Mouse (Mus musculus): ENCODE measurements around the gene Cnfn.

The Cnfn gene

GRCm38 (mm10) chr7:25390054-25390770, 20.7 kb upstream of the Cnfn start:
- DNase-seq (ENCODE audit: low spot score), result peak; percentile 67

GRCm38 (mm10) chr7:25388916-25389315, 19.4 kb upstream of the Cnfn start:
- DNase-seq (ENCODE audit: low spot score), result no peak

- DNase-seq (ENCODE audit: low spot score), result no peak
Observed at GRCm38 (mm10) chr7:25387811-25388440, 18.4 kb upstream of the Cnfn start.

DNA sequence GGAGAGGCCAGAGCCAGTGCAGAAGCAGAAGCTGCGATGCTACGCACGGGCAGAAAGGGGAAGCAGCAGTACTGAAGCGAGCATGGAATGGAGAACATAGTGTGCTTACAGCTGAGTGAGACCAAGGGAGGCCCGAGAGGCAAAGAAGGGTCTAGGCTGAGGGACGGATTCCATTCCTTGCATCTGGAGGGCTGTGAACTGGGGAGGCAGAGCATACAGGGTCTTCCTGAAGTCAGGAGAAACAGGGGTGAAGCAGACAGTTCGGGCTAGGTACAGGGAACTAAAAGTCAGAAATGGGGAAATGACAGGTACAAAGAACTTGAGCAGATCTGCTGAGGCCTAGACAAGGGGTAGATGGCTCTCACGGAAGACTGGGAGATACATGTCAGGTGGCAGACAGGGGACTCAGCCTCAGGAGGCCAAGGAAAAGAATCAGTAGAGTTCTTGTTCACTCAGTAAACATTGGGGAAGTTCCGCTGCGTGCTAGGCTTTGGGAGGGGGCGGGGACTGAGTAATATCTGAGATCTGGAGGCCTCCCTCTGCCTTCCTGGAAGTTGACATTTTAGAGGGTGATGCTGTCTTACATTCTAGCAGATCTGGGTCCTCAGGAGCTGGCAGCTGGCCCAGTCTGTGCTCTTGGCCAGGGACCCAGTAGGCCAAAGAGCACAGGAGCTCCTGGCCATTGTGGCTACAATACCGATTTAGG, 16.5 kb upstream of the Cnfn start:
- peak; percentile 60 for DNase-seq (ENCODE audit: low spot score)

DNA sequence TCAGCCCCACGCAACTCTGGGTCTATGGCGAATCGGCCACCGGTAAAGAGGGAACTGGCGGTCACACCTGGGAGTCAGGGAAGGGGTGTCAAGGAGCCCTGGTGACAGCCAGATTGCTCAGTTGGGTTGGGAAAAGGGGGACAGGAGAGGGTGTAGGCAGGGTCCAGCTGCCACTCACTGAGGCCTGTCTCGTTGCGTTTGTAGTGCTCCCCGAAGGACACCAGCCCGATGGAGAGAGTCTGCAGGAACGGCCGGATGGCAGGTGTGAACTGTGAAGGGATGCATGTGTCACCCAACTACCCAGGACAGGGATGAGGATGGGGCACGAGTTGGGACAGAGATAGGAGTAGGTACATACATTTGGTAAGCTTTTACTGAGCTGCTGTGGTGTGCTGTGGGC, 15.7 kb upstream of the Cnfn start:
- no peak for DNase-seq (ENCODE audit: low spot score)

DNA sequence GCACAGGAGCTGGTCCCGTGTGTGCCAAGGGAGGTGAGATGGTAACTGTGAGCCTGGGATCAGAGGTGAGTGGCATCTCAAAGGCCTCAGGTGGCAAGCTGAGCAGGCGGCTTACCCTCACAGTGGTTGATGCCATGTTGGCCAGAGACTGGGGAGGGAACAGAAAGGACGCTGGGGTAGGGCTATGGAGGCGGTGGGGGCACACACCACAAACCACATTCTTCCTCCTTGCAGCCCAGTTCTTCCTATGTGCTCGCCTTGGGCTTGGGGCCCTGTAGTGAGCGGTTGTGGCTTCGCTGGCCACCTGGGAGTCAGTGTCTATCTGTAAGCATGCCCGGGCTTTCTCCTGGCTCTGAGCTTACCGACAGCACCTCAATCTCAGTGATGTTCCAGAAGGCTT, 15.3 kb upstream of the Cnfn start:
- no peak for DNase-seq (ENCODE audit: low spot score)

GRCm38 (mm10) chr7:25384318-25384717, 14.8 kb upstream of the Cnfn start:
- no peak for DNase-seq (ENCODE audit: low spot score)

DNA sequence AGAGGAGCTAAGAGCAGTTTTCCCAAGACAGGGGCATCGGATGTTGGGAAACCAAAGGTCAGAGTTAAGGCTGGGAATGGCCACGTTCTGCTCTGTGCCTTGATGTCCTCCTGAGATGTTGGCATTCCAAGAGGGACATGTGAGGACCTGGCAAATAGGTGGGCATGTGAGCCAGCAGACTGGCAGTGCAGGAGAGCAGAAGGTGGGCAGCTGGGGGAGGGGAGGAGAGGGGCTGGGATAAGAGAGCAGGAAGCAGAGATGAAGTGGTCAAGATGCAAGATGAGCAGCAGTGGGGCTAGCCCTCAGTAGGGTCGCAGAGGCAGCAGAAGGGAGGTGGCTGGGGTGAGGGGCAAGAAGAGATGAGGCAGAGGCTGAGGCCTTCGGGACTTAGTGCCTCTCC, 14.4 kb upstream of the Cnfn start:
- no peak for DNase-seq (ENCODE audit: low spot score)

GRCm38 (mm10) chr7:25383385-25383784, 13.9 kb upstream of the Cnfn start:
- DNase-seq (ENCODE audit: low spot score), result no peak

DNA sequence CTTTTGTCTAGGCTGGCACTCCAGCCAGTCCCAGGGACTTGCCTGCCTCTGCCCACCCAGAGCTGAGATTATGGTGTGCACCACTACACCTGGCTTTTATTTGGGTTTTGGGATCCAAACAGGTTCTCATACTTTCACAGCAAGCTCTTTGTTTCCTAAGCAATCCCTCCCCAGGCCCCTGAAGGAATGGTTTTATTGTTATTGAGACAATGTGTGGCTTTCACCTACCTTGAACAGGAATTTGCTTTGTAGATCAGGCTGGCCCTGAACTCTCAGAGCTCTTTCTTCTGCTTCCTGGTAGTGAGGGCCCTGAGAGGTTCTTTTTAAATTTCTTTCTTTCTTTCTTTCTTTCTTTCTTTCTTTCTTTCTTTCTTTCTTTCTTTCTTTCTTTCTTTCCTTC, 13.0 kb upstream of the Cnfn start:
- DNase-seq (ENCODE audit: low spot score), result no peak

- DNase-seq (ENCODE audit: low spot score), result no peak
Observed at GRCm38 (mm10) chr7:25381284-25381680, 11.8 kb upstream of the Cnfn start.

GRCm38 (mm10) chr7:25380392-25381283, 11.1 kb upstream of the Cnfn start:
- no peak for DNase-seq (ENCODE audit: low spot score)

DNA sequence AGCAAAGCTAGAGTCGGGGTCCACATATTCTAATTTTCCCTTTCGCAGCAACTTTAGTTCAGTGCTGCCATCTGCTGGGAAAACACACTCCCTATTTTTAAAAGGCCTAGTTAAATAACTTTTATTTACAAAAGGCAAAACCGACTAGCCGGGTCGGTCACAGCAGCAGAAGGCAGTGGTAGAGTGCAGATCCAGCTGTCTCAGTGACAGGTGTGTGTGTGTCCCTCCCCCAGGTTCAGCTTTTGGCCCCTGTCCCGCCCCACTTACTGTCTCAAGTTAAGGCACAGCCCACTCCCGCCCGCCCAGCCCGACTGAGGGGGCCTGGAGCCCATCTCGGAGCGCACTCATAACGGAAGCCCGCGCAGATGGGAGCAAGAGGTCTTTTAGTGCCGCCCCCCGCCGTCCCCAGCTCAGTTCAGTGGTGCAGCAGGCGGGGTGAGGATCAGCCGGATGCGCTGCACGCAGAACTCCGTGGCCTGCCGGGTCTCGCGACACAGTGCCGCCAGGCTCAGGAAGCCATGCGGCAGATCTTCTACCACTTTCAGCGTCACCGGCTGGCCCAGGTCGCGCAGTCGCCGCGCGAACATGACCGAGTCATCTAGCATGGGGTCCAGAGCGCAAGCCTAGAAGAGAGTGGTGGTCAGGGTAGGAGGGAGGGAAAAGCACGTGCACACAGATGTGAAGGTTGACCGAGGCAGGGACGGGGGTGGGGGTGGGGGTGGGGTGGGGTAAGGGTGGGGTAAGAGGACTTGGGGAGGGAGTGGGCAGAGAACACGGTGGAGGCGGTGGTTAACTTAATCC, 10.2 kb upstream of the Cnfn start:
- no peak for DNase-seq (ENCODE audit: low spot score)

DNA sequence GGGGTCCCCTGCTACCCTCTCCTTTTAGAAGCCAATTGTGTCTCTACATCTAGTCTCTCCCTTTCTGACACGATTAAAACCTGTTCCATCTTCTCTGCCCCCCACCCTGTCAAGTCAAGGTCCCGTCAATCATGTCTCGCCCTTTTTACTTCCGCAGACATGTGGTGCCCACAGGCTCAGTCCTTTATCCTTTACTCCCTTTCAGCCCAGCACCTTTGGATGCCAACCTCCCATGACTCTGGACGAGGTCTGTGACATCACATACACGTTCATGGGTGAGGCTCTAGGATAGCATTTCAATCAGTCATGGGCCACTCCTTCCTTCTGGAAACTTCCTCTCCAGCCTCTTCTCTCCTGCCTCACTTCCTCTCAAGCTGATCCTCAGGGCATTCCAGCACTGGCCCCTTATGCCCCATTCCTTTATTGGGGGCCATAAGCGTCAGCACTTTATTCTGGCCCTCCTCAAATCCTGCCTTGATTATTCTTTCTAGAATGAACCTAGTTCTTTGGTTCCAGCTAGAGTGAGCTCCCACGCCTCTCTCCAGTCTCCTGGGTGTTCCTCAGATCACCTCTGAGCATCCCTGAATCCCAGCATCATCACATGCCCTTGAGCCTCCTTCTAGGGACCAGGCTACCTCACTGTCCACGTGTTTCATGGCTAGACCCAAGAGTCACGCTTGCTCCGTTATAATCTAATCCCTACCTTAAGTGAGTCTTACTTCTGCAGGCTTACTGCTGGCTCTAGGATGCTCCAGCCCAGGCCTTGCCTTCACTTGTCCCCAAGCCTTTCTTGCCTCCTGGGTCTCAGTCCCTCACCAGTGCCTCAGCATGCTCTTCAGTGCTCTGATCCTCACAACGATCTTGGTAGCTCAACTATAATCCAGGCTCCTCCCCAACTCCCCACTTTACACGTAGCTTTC, 8.9 kb upstream of the Cnfn start:
- DNase-seq (ENCODE audit: low spot score), result no peak

- DNase-seq (ENCODE audit: low spot score), result no peak
Observed at GRCm38 (mm10) chr7:25377100-25377700, 7.7 kb upstream of the Cnfn start.

DNA sequence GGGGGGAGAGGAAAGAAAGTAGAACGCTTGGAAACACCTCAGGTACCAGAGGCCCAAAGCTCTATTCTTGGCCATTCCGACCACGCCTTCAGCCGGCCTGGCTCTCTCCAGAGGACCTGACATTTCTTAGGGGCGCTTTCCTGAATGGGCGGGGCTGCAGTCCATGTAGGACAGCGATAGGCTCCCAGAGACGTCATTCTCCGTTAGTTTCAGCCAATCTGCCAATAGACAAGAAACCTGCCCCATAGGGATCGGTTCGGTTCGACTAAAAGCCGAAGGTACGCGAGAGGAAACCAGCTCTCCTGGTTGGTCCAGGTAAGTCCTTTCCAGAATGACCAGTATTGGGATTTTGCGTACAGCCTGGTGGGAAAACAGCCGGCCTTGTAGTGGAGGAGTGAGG, 7.0 kb upstream of the Cnfn start:
- peak; percentile 70 for DNase-seq (ENCODE audit: low spot score)

DNA sequence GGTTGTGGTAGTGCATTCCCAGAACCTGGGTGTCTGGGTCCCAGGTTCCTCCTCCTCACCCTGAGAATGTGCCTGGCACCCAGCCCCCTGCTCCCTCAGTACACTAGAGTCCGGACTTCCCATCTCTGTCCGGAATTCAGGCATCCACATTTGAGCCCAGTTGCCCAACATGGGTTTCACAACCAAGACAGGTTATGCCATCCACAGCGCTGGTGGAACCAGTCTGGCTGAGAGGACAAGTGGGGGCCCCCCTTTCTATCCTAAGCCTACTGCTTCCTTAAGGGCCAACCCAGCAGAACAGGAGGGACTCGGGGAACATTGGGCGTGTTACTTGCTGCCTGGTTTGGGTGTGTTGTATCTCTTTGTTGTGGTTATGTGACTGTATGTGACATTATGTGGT, 2.9 kb upstream of the Cnfn start:
- DNase-seq (ENCODE audit: low spot score), result no peak

GRCm38 (mm10) chr7:25368333-25368732, 1.2 kb downstream of the Cnfn start:
- no peak for DNase-seq (ENCODE audit: low spot score)

DNA sequence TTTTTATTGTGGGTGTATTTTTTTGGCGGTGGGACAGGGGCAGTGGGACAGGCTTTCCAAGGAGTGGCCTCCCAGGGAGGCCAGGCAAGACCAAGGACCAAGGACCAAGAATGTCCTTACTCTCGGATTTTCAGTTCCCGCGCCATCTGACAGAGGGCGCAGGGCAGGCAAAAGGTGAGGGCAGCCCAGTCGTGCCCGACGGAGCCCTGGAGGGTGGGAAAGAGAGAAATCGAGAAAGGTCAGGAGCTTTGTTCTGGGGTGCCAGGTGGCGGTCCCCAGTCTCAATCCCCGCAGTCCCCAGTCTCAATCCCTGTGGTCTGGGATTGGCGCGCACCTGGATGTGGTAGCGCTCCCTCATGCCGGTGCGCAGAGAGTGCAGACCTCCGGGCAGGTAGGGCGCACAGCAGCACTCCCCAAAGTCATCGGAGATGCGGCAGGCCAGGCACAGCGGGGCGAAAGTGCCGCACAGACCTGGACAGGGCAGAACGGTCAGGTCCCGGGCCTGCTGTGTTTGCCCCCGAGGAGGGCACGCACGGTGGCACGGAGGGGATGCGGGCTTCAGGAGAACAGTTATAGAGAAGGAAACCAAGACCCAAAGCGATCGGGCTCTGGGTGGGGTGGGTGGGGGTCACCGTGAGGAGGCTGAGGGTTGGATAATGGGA, 1.8 kb downstream of the Cnfn start:
- no peak for DNase-seq (ENCODE audit: low spot score)
